Mouse (Mus musculus): Measurements from ENCODE around the gene Antxr2. TPM values are rescaled to one million over a fixed set of nuclear protein-coding genes. Genes with fewer than 3 reads are reported as not detected.

The Antxr2 gene
- polyA plus RNA-seq, 1 experiment: not detected

GRCm38 (mm10) chr5:98016247-98017203 lies 14.3 kb downstream of the Antxr2 start:
- TF ChIP-seq GATA1 (IDR thresholded peaks at IDR 0.05; ENCODE audit: low read length): no peak

- TF ChIP-seq GATA1 (IDR thresholded peaks at IDR 0.05; ENCODE audit: low read length): no peak
These were observed 25.1 kb downstream of the Antxr2 start for GRCm38 (mm10) chr5:98005751-98006150.

DNA sequence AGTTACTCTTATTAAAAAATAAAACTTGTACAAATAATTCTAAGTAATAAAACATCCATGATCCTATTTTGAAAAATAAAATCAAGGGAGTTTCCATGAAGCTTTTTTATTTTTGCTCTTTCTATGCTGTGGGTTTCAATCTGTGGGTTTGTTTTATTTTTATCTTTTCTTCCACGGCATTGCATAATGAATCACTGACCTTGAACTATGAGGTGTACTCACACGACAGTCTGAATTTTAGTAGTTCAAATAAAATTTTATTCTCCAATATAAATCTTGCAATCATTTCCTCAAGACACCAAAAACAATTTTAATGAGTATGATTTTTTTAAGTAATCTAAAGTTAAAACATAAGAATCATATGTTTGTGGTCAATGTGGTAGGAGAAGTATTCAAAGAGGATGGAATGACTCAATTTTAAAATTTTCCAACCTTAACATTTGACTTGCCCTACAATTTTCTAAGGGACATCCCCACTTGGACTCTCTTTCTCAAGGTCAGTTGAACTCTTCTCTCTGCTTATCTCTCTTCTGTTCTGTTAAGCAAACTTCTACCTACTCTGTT lies 31.5 kb downstream of the Antxr2 start:
- no peak for TF ChIP-seq GATA1 (IDR thresholded peaks at IDR 0.05; ENCODE audit: low read length)

DNA sequence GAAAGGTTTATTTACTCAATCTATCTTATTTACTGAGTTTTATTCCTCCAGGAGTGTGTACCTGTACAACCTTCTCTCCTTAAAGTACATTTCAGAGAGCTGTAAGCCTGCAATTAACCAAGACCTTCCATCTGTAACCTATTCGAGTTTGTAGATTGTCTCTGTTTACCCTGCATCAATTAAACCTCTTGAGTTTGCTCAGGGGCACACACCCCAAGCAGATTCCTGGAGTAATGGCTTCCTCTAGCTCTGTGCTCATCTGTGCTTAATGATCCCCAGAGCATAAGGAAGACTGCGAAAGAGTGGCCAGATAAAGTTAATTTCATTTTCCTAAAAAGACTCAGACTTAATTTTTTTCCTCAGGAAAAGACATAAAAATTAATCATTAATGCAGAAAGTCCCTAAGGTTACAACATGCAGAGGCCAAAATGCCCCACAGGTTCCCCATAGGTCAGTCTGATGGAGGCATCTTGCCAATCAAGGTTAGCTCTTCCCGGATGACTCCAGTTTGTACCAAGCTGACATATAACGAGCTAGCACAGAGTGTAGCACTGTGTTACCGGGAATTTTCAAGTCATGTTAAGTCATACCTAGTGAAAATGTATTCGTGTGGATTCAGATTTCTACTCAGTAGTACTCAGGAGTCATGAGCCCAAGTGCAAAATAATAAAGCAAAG lies 34.2 kb downstream of the Antxr2 start:
- no peak for TF ChIP-seq GATA1 (IDR thresholded peaks at IDR 0.05; ENCODE audit: low read length)

- TF ChIP-seq GATA1 (IDR thresholded peaks at IDR 0.05; ENCODE audit: low read length): no peak
These were observed 35.0 kb downstream of the Antxr2 start for GRCm38 (mm10) chr5:97995881-97996280.

GRCm38 (mm10) chr5:97986656-97987294 lies 44.1 kb downstream of the Antxr2 start:
- no peak for TF ChIP-seq GATA1 (IDR thresholded peaks at IDR 0.05; ENCODE audit: low read length)

GRCm38 (mm10) chr5:97983375-97983774 lies 47.5 kb downstream of the Antxr2 start:
- no peak for TF ChIP-seq GATA1 (IDR thresholded peaks at IDR 0.05; ENCODE audit: low read length)

- TF ChIP-seq GATA1 (IDR thresholded peaks at IDR 0.05; ENCODE audit: low read length): no peak
These were observed 50.4 kb downstream of the Antxr2 start for GRCm38 (mm10) chr5:97980472-97980871.

GRCm38 (mm10) chr5:97973293-97973692 lies 57.5 kb downstream of the Antxr2 start:
- no peak for TF ChIP-seq GATA1 (IDR thresholded peaks at IDR 0.05; ENCODE audit: low read length)

GRCm38 (mm10) chr5:97972029-97972428 lies 58.8 kb downstream of the Antxr2 start:
- TF ChIP-seq GATA1 (IDR thresholded peaks at IDR 0.05; ENCODE audit: low read length): no peak

GRCm38 (mm10) chr5:97971236-97971635 lies 59.6 kb downstream of the Antxr2 start:
- TF ChIP-seq GATA1 (IDR thresholded peaks at IDR 0.05; ENCODE audit: low read length): no peak

DNA sequence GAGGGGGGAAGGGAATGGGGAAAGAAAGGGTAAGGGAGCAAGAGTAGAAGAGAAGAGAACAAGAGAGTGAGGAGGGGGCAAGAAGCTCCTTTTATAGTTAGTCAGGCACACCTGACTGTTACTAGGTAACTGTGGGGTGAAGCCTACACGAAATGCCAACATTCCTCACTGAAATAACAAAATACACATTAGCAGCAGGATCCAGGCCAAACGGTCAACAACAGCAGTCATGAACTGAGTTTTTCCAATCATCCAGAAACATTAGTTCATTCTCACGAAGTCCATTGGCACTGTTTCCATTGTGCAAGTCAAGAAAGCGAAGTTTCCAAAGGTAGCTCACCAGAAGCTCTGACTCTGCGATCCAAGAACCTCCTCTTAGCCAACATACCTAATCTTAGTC lies 63.8 kb downstream of the Antxr2 start:
- no peak for TF ChIP-seq GATA1 (IDR thresholded peaks at IDR 0.05; ENCODE audit: low read length)

DNA sequence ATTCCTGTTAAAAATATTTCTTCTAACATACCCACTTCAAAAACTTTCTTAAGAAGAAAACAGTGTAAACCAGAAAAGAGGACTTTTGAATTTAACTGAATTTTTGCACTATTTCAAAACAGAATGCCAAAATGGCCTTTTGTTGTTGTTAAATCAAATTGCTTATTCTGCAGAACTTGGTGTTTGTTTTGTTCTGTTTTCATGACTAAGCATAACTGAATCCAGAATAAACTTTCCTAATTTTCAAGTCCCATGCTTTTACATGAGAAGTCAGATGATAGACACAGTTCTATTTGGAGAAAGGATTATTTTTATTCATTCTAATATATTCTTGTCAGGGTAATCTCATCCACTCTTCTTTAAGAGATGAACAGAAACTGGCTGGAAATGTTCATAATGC lies 64.7 kb downstream of the Antxr2 start:
- no peak for TF ChIP-seq GATA1 (IDR thresholded peaks at IDR 0.05; ENCODE audit: low read length)

DNA sequence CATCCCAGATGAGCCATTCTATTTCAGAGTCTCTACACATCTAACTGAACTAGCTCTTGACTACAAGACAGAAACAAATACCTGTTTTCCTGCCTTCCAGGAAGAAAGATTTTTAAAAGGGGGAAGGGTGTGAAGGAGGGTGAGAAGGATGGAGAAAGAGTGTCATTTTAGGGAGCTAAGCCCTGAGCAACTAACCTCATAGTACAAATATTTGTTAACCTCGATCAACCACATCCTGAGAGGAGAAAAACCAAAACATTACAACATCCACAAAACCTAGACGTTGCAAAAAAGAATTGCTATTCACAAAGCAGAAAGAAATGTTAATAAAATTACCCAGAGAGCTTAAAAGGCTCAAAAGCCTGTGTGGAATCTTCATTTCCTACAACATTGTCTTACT lies 66.4 kb downstream of the Antxr2 start:
- no peak for TF ChIP-seq GATA1 (IDR thresholded peaks at IDR 0.05; ENCODE audit: low read length)

DNA sequence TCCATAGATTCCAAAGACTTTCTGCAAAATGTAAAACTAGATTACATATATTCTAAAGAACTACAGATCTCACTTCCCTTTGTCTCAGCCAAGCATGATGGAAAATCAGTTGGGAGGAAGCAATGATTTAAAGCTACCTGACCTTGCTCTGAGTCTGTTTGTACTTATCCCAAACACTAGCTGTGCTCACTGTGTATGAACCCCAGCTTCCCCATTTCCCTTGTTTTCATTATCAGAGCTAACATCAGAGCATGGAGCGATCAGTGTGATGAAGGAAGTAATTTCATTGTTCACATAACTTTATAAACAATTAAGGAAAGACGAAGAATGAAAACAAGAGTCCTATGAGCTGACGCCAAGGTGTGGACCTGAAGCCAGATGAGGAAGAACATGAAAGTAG lies 68.3 kb downstream of the Antxr2 start:
- TF ChIP-seq GATA1 (IDR thresholded peaks at IDR 0.05; ENCODE audit: low read length): no peak

DNA sequence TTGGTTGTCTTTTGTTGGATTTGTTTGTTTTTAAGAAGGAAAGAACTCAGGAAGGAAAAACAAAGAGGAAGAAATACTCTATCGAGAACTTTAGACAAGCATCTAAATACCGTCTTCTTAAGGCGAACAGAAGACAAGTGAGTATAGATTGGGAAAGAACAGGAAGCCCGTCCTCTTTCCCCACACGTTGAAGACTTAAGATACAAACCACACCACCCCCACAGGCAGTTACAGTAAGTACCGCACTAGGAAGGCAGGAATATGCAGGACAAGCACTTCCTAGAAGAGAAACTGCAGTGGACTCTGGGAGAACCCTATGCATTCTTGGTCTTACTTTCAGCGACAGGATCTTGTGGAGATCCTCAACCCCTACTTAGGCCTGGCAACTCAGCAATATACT lies 69.1 kb downstream of the Antxr2 start:
- no peak for TF ChIP-seq GATA1 (IDR thresholded peaks at IDR 0.05; ENCODE audit: low read length)

All from G1E-ER4 (cell line).